Mouse (Mus musculus) kidney, adult 2 months (tissue): Measurements from ENCODE around the gene Col5a2. TPM values are rescaled to one million over a fixed set of nuclear protein-coding genes. Genes with fewer than 3 reads are reported as not detected.

Source experiments
- DNase-seq: peaks from one replicate; pipeline ENCODE4 v3.0.0; 2021
- H3K27ac ChIP-seq: fragments of 200-500 bp; 2 replicates; pipeline ENCODE4 v1.5.1; 2012; ENCODE audit warnings: low read depth, low read length, control low read depth, inconsistent platforms; ENCODE audit not compliant: insufficient read depth
- H3K27me3 ChIP-seq: fragments of 200-500 bp; replicated peaks from 2 replicates; pipeline ENCODE4 v1.6.1; 2012; ENCODE audit warnings: mild to moderate bottlenecking, moderate library complexity, low read length, inconsistent platforms; ENCODE audit not compliant: control insufficient read depth, insufficient read depth
- H3K36me3 ChIP-seq: fragments of 200-500 bp; 2 replicates; pipeline ENCODE4 v1.6.1; 2012; ENCODE audit warnings: mild to moderate bottlenecking, moderate library complexity, low read length, inconsistent platforms; ENCODE audit not compliant: control insufficient read depth, insufficient read depth
- H3K4me1 ChIP-seq: fragments of 200-500 bp; 2 replicates; pipeline ENCODE4 v1.6.1; 2011; ENCODE audit warnings: low read length; ENCODE audit not compliant: control insufficient read depth, insufficient read depth
- H3K4me3 ChIP-seq: fragments of 200-500 bp; 2 replicates; pipeline ENCODE4 v1.5.1; 2011; ENCODE audit warnings: mild to moderate bottlenecking, low read depth, low read length, control low read depth; ENCODE audit not compliant: insufficient read depth
- CTCF ChIP-seq: fragments of 200-500 bp; conservative IDR thresholded peaks from 2 replicates; pipeline ENCODE4 v1.5.1; 2011; ENCODE audit warnings: low read depth, mild to moderate bottlenecking, control low read depth, low read length, moderate library complexity, mixed read lengths; ENCODE audit not compliant: insufficient read depth, insufficient read length
- POLR2A ChIP-seq: fragments of 200-500 bp; IDR thresholded peaks from one replicate; pipeline ENCODE4 v1.6.1; 2011; ENCODE audit warnings: low read depth, low read length, control low read depth
- WGBS: fragments of 180-500 bp; shearing (Covaris S2); methylation state at CpG from one replicate; pipeline ENCODE4 v1.1.7; 2018; 5-methylcytosine and 5-hydroxymethylcytosine counted together
- polyA plus RNA-seq: library from polyadenylated mRNA; depleted of rRNA; stranded (reverse); fragments of >200 nt; gene quantifications from 2 replicates; pipeline ENCODE4 v1.2.3, GENCODE M21; 2012; rRNA removed

The Col5a2 gene
- polyA plus RNA-seq, 1 experiment: 6.0 TPM

- Histone ChIP-seq H3K36me3 (no peaks in the 10 kb centered on the region), H3K4me1 (no peaks in the 10 kb centered on the region), H3K4me3 (no peak overlapping the region), H3K27ac (no peak overlapping the region), H3K27me3 (no peaks in the 10 kb centered on the region)
- DNase-seq: no peak
- TF ChIP-seq POLR2A (no peak), CTCF (no peak)
- WGBS: 93% methylated on average over 2 of the region's 2 CpGs
Observed at GRCm38 (mm10) chr1:45363274-45363673, 139.8 kb downstream of the Col5a2 start.

GRCm38 (mm10) chr1:45359673-45360072 is 143.4 kb downstream of the Col5a2 start:
- H3K27ac ChIP-seq: no peak overlapping the region
- 87% methylated on average over 2 of the region's 2 CpGs for WGBS
- H3K4me3 ChIP-seq: no peak overlapping the region
- no peaks in the 10 kb centered on the region for H3K36me3 ChIP-seq
- no peaks in the 10 kb centered on the region for H3K4me1 ChIP-seq
- no peak for DNase-seq
- TF ChIP-seq CTCF (no peak), POLR2A (no peak)
- H3K27me3 ChIP-seq: no peaks in the 10 kb centered on the region

GRCm38 (mm10) chr1:45359147-45359546 is 143.9 kb downstream of the Col5a2 start:
- no peaks in the 10 kb centered on the region for H3K27me3 ChIP-seq
- H3K4me1 ChIP-seq: no peaks in the 10 kb centered on the region
- no peak for DNase-seq
- no peak overlapping the region for H3K4me3 ChIP-seq
- TF ChIP-seq CTCF: no peak
- TF ChIP-seq POLR2A: no peak
- no peak overlapping the region for H3K27ac ChIP-seq
- H3K36me3 ChIP-seq: no peaks in the 10 kb centered on the region
- WGBS: 61% methylated on average over 2 of the region's 2 CpGs

- no peak overlapping the region for H3K4me3 ChIP-seq
- 89% methylated on average over 1 of the region's 1 CpGs for WGBS
- no peaks in the 10 kb centered on the region for H3K36me3 ChIP-seq
- no peak for DNase-seq
- no peak overlapping the region for H3K27ac ChIP-seq
- no peaks in the 10 kb centered on the region for H3K4me1 ChIP-seq
- TF ChIP-seq CTCF (no peak), POLR2A (no peak)
- no peaks in the 10 kb centered on the region for H3K27me3 ChIP-seq
Observed at GRCm38 (mm10) chr1:45358020-45358419, 145.1 kb downstream of the Col5a2 start.

- H3K4me3 ChIP-seq: no peak overlapping the region
- no peaks in the 10 kb centered on the region for H3K27me3 ChIP-seq
- H3K36me3 ChIP-seq: no peaks in the 10 kb centered on the region
- H3K4me1 ChIP-seq: no peaks in the 10 kb centered on the region
- no peak overlapping the region for H3K27ac ChIP-seq
- peak; percentile 5 for DNase-seq
- WGBS: 54% methylated on average over 4 of the region's 4 CpGs
- TF ChIP-seq POLR2A: no peak
- TF ChIP-seq CTCF: no peak
Observed at GRCm38 (mm10) chr1:45355944-45356343, 147.1 kb downstream of the Col5a2 start.

GRCm38 (mm10) chr1:45329149-45329548 is 173.9 kb downstream of the Col5a2 start:
- no peak for TF ChIP-seq CTCF
- no peak for TF ChIP-seq POLR2A
- DNase-seq: no peak
- 78% methylated on average over 1 of the region's 1 CpGs for WGBS
- Histone ChIP-seq H3K27ac (no peak overlapping the region), H3K4me3 (no peak overlapping the region), H3K4me1 (no peaks in the 10 kb centered on the region), H3K36me3 (no peaks in the 10 kb centered on the region), H3K27me3 (no peaks in the 10 kb centered on the region)

Other genes starting within 250 kb of the Col5a2 start
- 30.2 and 30.7 TPM in 2 replicates for gene Col3a1, start 191.7 kb downstream of the Col5a2 start, polyA plus RNA-seq